Mouse (Mus musculus): Measurements from ENCODE around the gene Arsg. TPM values are rescaled to one million over a fixed set of nuclear protein-coding genes. Genes with fewer than 3 reads are reported as not detected.

Arsg gene
- total and polyA plus RNA-seq, 3 experiments = 0.79 to 3.3 (median 1.4) TPM

- TF ChIP-seq NRF1 (IDR thresholded peaks at IDR 0.05; ENCODE audit: low read depth, low read length) (peak; percentile 98), TCF12 (IDR thresholded peaks at IDR 0.05; ENCODE audit: low read depth, low read length) (peak; percentile 99), RAD21 (IDR thresholded peaks at IDR 0.05; ENCODE audit: low read depth, low read length) (peak; percentile 98), MAX (IDR thresholded peaks at IDR 0.05; ENCODE audit: low read length) (peak; percentile 75), SIN3A (IDR thresholded peaks at IDR 0.05; ENCODE audit: low read length) (peak; percentile 80), NELFE (IDR thresholded peaks at IDR 0.05; ENCODE audit: low read depth, low read length) (peak; percentile 51), CTCF (conservative IDR thresholded peaks at IDR 0.05 in 1 of 2, IDR thresholded peaks at IDR 0.05 in 1 of 2; ENCODE audit: low read depth in 2 of 2, low read length in 2 of 2) (peak; percentile 29 to 100; a peak in 3 of 4 replicates)
Observed at GRCm38 (mm10) chr11:109425392-109426271, 47.5 kb upstream of the Arsg start, which contains the start of gene Amz2 (continued).

GRCm38 (mm10) chr11:109426272-109426586 lies 46.9 kb upstream of the Arsg start:
- no peaks in the 10 kb centered on the region for H3K27me3 ChIP-seq (replicated peaks)
- peak; percentile 85 for TF ChIP-seq TBP (conservative IDR thresholded peaks at IDR 0.05; ENCODE audit: low read depth, low read length)
- no peak for TF ChIP-seq KAT2A (IDR thresholded peaks at IDR 0.05; ENCODE audit: insufficient replicate concordance, low read length)
- peak; percentile 16; the same call in 1 of the 2 replicates for TF ChIP-seq SIN3A (IDR thresholded peaks at IDR 0.05; ENCODE audit: low read length)
- TF ChIP-seq JUND (conservative IDR thresholded peaks at IDR 0.05; ENCODE audit: low read depth, low read length) = no peak
- peak; percentile 92 for TF ChIP-seq MXI1 (IDR thresholded peaks at IDR 0.05; ENCODE audit: low read depth, low read length)
- peak overlapping the region; percentile 82 for H3K27ac ChIP-seq (ENCODE audit: insufficient read depth, low read depth)
- peaks cover 16 to 22% of the 10 kb centered on the region in 2 experiments for H3K36me3 ChIP-seq (replicated peaks in 1 of 2; ENCODE audit: control insufficient read depth in 1 of 2, insufficient read depth in 1 of 2, low read length in 1 of 2)
- dilution Hi-C loops (cut with MboI; ENCODE audit: extremely low pct_ligation_motif_present, extremely low pct_unique_long_range_greater_than_20kb, low sequenced_read_pairs) (no loop called here), in situ Hi-C loops (cut with MboI; ENCODE audit: low pct_ligation_motif_present, low pct_unique_long_range_greater_than_20kb, low sequenced_read_pairs) (loop anchor here (5.0 kb wide), 1 partner anchor 94 kb away; no protein-coding TSS in a partner anchor)
- peak overlapping the region; percentile 57 to 77 (median 70) for H3K4me3 ChIP-seq (replicated peaks in 1 of 3; ENCODE audit: low read depth in 2 of 3, low read length in 2 of 3, poor library complexity in 1 of 3)
- H3K4me1 ChIP-seq (ENCODE audit: control insufficient read depth in 1 of 2, insufficient read depth in 2 of 2) = peaks cover 15 to 36% of the 10 kb centered on the region in 2 experiments
- H3K79me2 ChIP-seq (replicated peaks; ENCODE audit: control insufficient read depth, extremely low read depth, insufficient read depth, poor library complexity, severe bottlenecking) = no peaks in the 10 kb centered on the region; the same call in 1 of the 2 replicates
- peak overlapping the region; percentile 76 for H3K9ac ChIP-seq (ENCODE audit: insufficient read depth, low read depth)
- peak overlapping the region; percentile 89; the same call in 1 of the 2 replicates for H3K4me2 ChIP-seq (ENCODE audit: insufficient read depth, low read depth, poor library complexity, severe bottlenecking)
- no peak for DNase-seq (ENCODE audit: extremely low read depth)
- peaks cover 9% of the 10 kb centered on the region for H3K9me3 ChIP-seq (replicated peaks; ENCODE audit: low read length)

GRCm38 (mm10) chr11:109427353-109427752 lies 45.8 kb upstream of the Arsg start:
- no peak for DNase-seq (ENCODE audit: extremely low read depth)
- H3K4me1 ChIP-seq (ENCODE audit: control insufficient read depth in 1 of 2, insufficient read depth in 2 of 2) = peaks cover 18 to 41% of the 10 kb centered on the region in 2 experiments
- H3K36me3 ChIP-seq (replicated peaks in 1 of 2; ENCODE audit: control insufficient read depth in 1 of 2, insufficient read depth in 1 of 2, low read length in 1 of 2) = peaks cover 18 to 25% of the 10 kb centered on the region in 2 experiments
- H3K4me3 ChIP-seq (replicated peaks in 1 of 3; ENCODE audit: low read depth in 2 of 3, low read length in 2 of 3, poor library complexity in 1 of 3) = no peak overlapping the region
- TF ChIP-seq ZNF384 (IDR thresholded peaks at IDR 0.05; ENCODE audit: low read depth, low read length) (peak; percentile 71; the same call in 1 of the 2 replicates), CHD1 (IDR thresholded peaks at IDR 0.05; ENCODE audit: low read depth, low read length) (no peak)
- peaks cover 4% of the 10 kb centered on the region for H3K9me3 ChIP-seq (replicated peaks; ENCODE audit: low read length)
- peak overlapping the region; percentile 89 for H3K4me2 ChIP-seq (ENCODE audit: insufficient read depth, low read depth, poor library complexity, severe bottlenecking)
- no peaks in the 10 kb centered on the region for H3K27me3 ChIP-seq (replicated peaks)
- H3K27ac ChIP-seq (ENCODE audit: insufficient read depth, low read depth) = no peak overlapping the region
- H3K79me2 ChIP-seq (replicated peaks; ENCODE audit: control insufficient read depth, extremely low read depth, insufficient read depth, poor library complexity, severe bottlenecking) = no peaks in the 10 kb centered on the region; the same call in 1 of the 2 replicates
- dilution Hi-C loops (cut with MboI; ENCODE audit: extremely low pct_ligation_motif_present, extremely low pct_unique_long_range_greater_than_20kb, low sequenced_read_pairs) (no loop called here), in situ Hi-C loops (cut with MboI; ENCODE audit: low pct_ligation_motif_present, low pct_unique_long_range_greater_than_20kb, low sequenced_read_pairs) (loop anchor here (5.0 kb wide), 1 partner anchor 95 kb away; no protein-coding TSS in a partner anchor)
- H3K9ac ChIP-seq (ENCODE audit: insufficient read depth, low read depth) = peak overlapping the region; percentile 76; the same call in 1 of the 2 replicates

Data from CH12.LX (cell line).